Mouse (Mus musculus): ENCODE data around the gene Car5a.

The Car5a gene

GRCm38 (mm10) chr8:121944831-121945230 lies at the start of gene Car5a:
Car5a (minus strand) TSS chr8:121944904.
- DNase-seq (ENCODE audit: low spot score in 2 of 2), result no peak

- no peak for DNase-seq (ENCODE audit: low spot score in 2 of 2)
These were observed 48.2 kb upstream of the Car5a start for GRCm38 (mm10) chr8:121992911-121993310.

GRCm38 (mm10) chr8:121991611-121992010 lies 46.9 kb upstream of the Car5a start:
- no peak for DNase-seq (ENCODE audit: low spot score in 2 of 2)

GRCm38 (mm10) chr8:121990506-121991255 lies 46.0 kb upstream of the Car5a start:
- DNase-seq (ENCODE audit: low spot score in 2 of 2), result no peak

- no peak for DNase-seq (ENCODE audit: low spot score in 2 of 2)
These were observed 43.2 kb upstream of the Car5a start for GRCm38 (mm10) chr8:121987892-121988291.

DNA sequence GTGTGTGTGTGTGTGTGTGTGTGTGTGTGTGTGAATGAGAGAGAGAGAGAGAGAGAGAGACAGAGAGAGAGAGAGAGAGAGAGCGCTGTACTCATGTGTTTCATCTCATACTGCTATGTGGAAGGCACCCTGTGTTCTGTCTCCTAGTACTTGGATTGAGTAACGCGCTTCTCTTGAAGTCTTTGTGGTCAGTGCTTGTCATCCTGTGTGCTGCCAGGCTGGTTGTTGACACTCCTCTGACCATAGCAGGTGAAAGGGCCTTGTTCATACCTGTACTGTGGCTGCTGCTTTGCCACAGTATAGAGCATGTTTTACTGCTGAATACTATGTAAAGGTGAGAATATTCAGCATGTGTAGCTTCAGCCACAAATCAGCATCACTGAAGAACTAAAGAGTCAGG lies 41.0 kb upstream of the Car5a start:
- DNase-seq (ENCODE audit: low spot score in 2 of 2), result no peak

GRCm38 (mm10) chr8:121981520-121981895 lies 36.8 kb upstream of the Car5a start:
- DNase-seq (ENCODE audit: low spot score in 2 of 2), result no peak

GRCm38 (mm10) chr8:121980792-121981519 lies 36.3 kb upstream of the Car5a start:
- no peak for DNase-seq (ENCODE audit: low spot score in 2 of 2)

DNA sequence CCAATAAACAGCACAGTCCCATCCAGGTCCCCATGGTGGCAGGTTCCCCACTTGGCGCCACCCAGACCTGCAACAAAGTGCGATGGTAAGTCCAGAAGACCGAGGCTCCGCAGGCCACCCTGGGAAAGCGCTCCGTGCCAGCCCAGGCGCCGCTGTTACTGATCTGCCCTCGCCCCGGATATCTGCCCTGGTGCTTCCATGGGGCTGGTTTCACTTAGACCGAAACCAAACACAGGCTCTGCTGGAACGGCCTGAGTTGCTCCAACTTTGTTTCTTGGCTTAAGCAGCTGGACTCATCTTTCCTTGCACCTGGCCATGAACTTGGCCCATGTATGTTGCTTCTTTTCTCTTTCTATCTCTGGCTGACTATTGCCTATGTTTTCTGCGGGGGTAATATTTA lies 34.0 kb upstream of the Car5a start:
- DNase-seq (ENCODE audit: low spot score in 2 of 2), result no peak

- peak in 1 of 2 experiments; percentile 29 for DNase-seq (ENCODE audit: low spot score in 2 of 2)
These were observed 33.3 kb upstream of the Car5a start for GRCm38 (mm10) chr8:121977819-121978590.

- DNase-seq (ENCODE audit: low spot score in 2 of 2), result no peak
These were observed 29.2 kb upstream of the Car5a start for GRCm38 (mm10) chr8:121973906-121974305.

DNA sequence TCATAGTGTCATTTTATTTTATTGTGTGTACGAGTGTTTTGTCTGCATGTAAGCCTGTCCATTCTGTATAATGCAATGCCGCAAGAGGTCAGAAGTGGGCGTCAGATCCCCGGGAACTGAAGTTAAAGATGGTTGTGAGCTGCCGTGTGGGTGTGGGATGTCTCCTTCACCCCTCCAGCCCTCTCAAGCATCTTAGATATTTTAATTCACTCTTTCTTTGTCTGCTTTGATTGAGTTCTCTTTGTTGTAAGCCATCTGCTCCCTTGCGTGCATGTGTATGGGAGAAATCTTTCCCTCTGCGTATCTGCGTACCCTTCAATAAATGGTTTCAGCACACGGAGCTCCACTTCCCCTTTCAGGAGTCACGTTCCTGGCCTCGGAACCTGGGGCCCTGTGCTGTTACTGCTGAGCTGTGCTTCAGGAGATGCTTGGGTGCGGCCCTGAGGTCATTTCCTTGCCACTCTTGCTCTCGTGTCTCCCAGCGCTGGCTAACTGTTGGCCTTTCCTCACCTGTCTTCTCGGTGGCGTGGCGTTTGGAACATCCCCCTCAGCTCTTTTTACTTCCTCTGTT lies 26.9 kb upstream of the Car5a start:
- DNase-seq (ENCODE audit: low spot score in 2 of 2), result no peak

GRCm38 (mm10) chr8:121970225-121970624 lies 25.5 kb upstream of the Car5a start:
- DNase-seq (ENCODE audit: low spot score in 2 of 2), result no peak

GRCm38 (mm10) chr8:121968542-121968941 lies 23.8 kb upstream of the Car5a start:
- DNase-seq (ENCODE audit: low spot score in 2 of 2), result no peak

DNA sequence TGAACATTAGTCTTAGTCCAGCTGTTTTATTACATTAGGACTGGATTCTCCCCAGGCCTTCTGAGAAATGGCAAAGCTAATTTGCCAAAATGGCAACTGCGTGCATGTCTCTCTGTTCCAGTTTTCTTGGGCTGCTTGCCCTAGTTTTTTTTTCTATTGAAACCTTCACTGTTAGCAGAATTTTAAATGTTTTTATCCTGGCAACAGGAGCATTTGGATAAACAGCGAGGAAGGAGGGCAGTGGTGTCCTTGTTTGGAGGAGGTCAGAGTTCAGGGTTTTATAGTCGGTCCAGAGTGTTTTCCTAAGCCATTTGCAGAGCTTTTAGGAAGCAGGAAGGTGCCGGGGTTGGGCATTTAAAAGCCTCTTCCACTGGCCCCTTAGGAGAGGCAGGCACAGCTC lies 23.3 kb upstream of the Car5a start:
- peak in 1 of 2 experiments; percentile 61 for DNase-seq (ENCODE audit: low spot score in 2 of 2)

DNA sequence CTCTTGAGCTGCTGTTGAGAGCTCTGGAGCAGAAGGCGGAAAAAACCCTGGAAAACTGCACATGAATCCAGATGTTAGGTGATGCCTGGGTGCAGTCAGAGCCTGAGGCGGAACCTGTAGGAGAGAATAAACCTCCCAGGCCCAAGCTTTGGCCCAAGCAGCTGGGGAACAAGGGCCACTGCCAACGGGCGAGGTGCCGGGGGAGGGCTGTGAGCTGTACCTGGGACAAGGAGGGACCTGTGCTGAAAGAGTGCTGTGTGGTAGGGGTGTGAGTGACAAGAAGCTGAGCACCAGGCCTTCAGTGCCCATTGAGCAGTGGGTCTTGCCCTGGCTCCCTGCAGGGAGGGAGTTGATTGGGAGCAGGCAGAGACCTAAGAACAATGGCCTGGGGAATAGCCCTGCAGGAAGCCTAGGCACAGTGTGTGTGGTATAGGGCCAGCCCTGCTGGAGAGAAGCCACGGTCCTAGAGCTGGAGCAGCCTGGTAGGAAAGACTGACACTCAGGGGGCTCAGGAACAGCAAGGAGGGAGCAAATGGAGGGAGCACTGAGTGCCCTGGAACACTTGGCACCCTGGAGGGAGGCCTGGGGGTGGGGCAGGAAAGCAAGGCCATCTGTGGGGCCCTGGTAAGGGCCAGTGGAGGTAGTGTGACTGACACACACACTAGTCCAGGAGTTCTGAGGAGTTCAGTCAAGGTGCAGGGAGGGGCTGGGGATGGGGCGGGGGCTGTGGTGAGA lies 22.2 kb upstream of the Car5a start:
- no peak for DNase-seq (ENCODE audit: low spot score in 2 of 2)

DNA sequence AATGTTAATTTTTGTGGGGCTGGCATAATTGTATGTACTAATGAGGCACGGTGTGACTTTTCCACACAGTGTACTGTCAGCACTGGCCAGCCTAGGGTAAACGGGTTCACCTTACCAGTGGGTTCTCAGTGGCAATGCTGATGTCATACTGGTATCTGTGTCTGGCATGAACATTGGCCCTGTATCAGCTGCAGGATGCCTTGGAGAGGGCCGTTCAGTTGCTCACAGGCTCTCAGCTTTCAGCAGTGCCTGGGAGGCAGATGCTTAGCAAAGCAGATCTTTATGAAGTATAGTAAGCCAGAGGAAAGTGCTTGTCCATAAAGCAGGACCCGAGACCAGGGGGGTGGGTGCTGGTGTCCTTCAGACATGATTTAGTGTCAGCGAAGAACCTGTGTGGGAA lies 21.4 kb upstream of the Car5a start:
- no peak for DNase-seq (ENCODE audit: low spot score in 2 of 2)

- peak in 1 of 2 experiments; percentile 65 for DNase-seq (ENCODE audit: low spot score in 2 of 2)
These were observed 20.2 kb upstream of the Car5a start for GRCm38 (mm10) chr8:121964716-121965512.

GRCm38 (mm10) chr8:121962892-121963291 lies 18.2 kb upstream of the Car5a start:
- DNase-seq (ENCODE audit: low spot score in 2 of 2), result no peak

- DNase-seq (ENCODE audit: low spot score in 2 of 2), result no peak
These were observed 13.7 kb upstream of the Car5a start for GRCm38 (mm10) chr8:121958395-121958794.

Data from heart, adult 9 months (tissue).